Mouse (Mus musculus) bone marrow macrophage, adult 2 months (primary cell): ENCODE results near the gene Fzd10.

ENCODE experiments used
- CTCF ChIP-seq: IDR thresholded peaks from 2 replicates; pipeline ENCODE4 v1.5.1; 2012; ENCODE audit warnings: low read depth, mild to moderate bottlenecking, low read length, moderate library complexity
- POLR2A ChIP-seq: IDR thresholded peaks from 2 replicates; pipeline ENCODE4 v1.6.1; 2012; ENCODE audit warnings: mild to moderate bottlenecking, low read depth, low read length, borderline replicate concordance

- TF ChIP-seq CTCF (no peak), POLR2A (no peak)
Measured at GRCm38 (mm10) chr5:128598760-128599364, 1.8 kb upstream of the Fzd10 start.
